Mouse (Mus musculus) A20 (cell line): Measurements from ENCODE around the gene 9130409I23Rik.
"Not testable (repeated sequence)": the region's sequence is repeated elsewhere in the genome, so short reads cannot be mapped to it uniquely, and the experiment has no call there.

ENCODE experiments used
- DNase-seq: peaks from one replicate; pipeline ENCODE4 v3.0.0-alpha.2; 2011; ENCODE audit warnings: low read depth, low spot score

9130409I23Rik gene

GRCm38 (mm10) chr1:181035015-181035778 is 15.8 kb upstream of the 9130409I23Rik start:
- DNase-seq = not testable (repeated sequence)

- no peak for DNase-seq
Measured at GRCm38 (mm10) chr1:181037623-181038022, 13.4 kb upstream of the 9130409I23Rik start.

- DNase-seq = peak; percentile 63
Measured at GRCm38 (mm10) chr1:181039652-181040051, 11.4 kb upstream of the 9130409I23Rik start.

GRCm38 (mm10) chr1:181047520-181047919 is 3.5 kb upstream of the 9130409I23Rik start:
- DNase-seq = no peak

GRCm38 (mm10) chr1:181049328-181049842 is 1.7 kb upstream of the 9130409I23Rik start:
- DNase-seq = peak; percentile 27

- DNase-seq = no peak
Measured at GRCm38 (mm10) chr1:181052898-181053297, 1.9 kb downstream of the 9130409I23Rik start.

GRCm38 (mm10) chr1:181061784-181062485 is 10.9 kb downstream of the 9130409I23Rik start:
- no peak for DNase-seq

GRCm38 (mm10) chr1:181063991-181064390 is 13.0 kb downstream of the 9130409I23Rik start:
- no peak for DNase-seq

GRCm38 (mm10) chr1:181064648-181065047 is 13.6 kb downstream of the 9130409I23Rik start:
- no peak for DNase-seq

GRCm38 (mm10) chr1:181068344-181068743 is 17.3 kb downstream of the 9130409I23Rik start:
- no peak for DNase-seq

- no peak for DNase-seq
Measured at GRCm38 (mm10) chr1:181069671-181070070, 18.6 kb downstream of the 9130409I23Rik start.

GRCm38 (mm10) chr1:181073075-181073474 is 22.0 kb downstream of the 9130409I23Rik start:
- DNase-seq = peak; percentile 40

- no peak for DNase-seq
Measured at GRCm38 (mm10) chr1:181084021-181084420, 33.0 kb downstream of the 9130409I23Rik start.

GRCm38 (mm10) chr1:181090048-181090447 is 39.0 kb downstream of the 9130409I23Rik start:
- DNase-seq = no peak
